Mouse (Mus musculus) heart, embryonic 12.5 days (tissue): ENCODE data around the gene Polr1d. TPM values are rescaled to one million over a fixed set of nuclear protein-coding genes. Genes with fewer than 3 reads are reported as not detected.

Experiments used
- ATAC-seq: fragments of 200-750 bp; cut with Nextera tagmentation; 2 replicates; pipeline ENCODE4 v1.8.0; 2017; ENCODE audit warnings: moderate TSS enrichment, moderate library complexity; ENCODE audit not compliant: insufficient number of reproducible peaks, low FRiP score
- H3K27ac ChIP-seq: fragments of 300-500 bp; sonication (generic); 2 replicates; pipeline ENCODE4 v1.5.1; 2016; ENCODE audit warnings: mild to moderate bottlenecking, moderate library complexity; ENCODE audit not compliant: poor library complexity, severe bottlenecking
- H3K27me3 ChIP-seq: fragments of 300-500 bp; sonication (generic); replicated peaks from 2 replicates; pipeline ENCODE4 v1.6.1; 2016; ENCODE audit warnings: mild to moderate bottlenecking, moderate library complexity
- H3K36me3 ChIP-seq: fragments of 300-500 bp; sonication (generic); 2 replicates; pipeline ENCODE4 v1.6.1; 2016; ENCODE audit warnings: mild to moderate bottlenecking, moderate library complexity
- H3K4me1 ChIP-seq: fragments of 300-500 bp; sonication (generic); replicated peaks from 2 replicates; pipeline ENCODE4 v1.6.1; 2016; ENCODE audit warnings: mild to moderate bottlenecking
- H3K4me2 ChIP-seq: fragments of 300-500 bp; sonication (generic); 2 replicates; pipeline ENCODE4 v1.6.1; 2016; ENCODE audit warnings: mild to moderate bottlenecking, moderate library complexity
- H3K4me3 ChIP-seq: fragments of 300-500 bp; sonication (generic); 2 replicates; pipeline ENCODE4 v1.5.1; 2016; ENCODE audit warnings: mild to moderate bottlenecking
- H3K9ac ChIP-seq: fragments of 300-500 bp; sonication (generic); 2 replicates; pipeline ENCODE4 v1.6.1; 2016; ENCODE audit warnings: mild to moderate bottlenecking, moderate library complexity
- H3K9me3 ChIP-seq: fragments of 300-500 bp; sonication (generic); replicated peaks from 2 replicates; pipeline ENCODE4 v1.6.1; 2016; ENCODE audit warnings: mild to moderate bottlenecking, moderate library complexity
- WGBS: fragments of 180-500 bp; shearing (Covaris S2); methylation state at CpG from one replicate; pipeline ENCODE4 v1.1.7; 2016; 5-methylcytosine and 5-hydroxymethylcytosine counted together
- polyA plus RNA-seq: library from polyadenylated mRNA; unstranded; fragments of >200 nt; fragmentation: Nextera tagmentation; extraction: Ambion mirVana; gene quantifications from 2 replicates; pipeline ENCODE4 v1.2.1, GENCODE M21; 2016

Gene Polr1d
- polyA plus RNA-seq, 1 experiment from 2014 or later: 94.0 TPM

- no peak overlapping the region for H3K9ac ChIP-seq
- no peak overlapping the region for H3K4me3 ChIP-seq
- no peaks in the 10 kb centered on the region for H3K9me3 ChIP-seq
- H3K36me3 ChIP-seq: peaks cover 14% of the 10 kb centered on the region
- no peak for ATAC-seq
- H3K4me1 ChIP-seq: peaks cover 11% of the 10 kb centered on the region
- H3K27ac ChIP-seq: no peak overlapping the region
- 88% methylated on average over 7 of the region's 7 CpGs for WGBS
- H3K27me3 ChIP-seq: no peaks in the 10 kb centered on the region
- H3K4me2 ChIP-seq: no peak overlapping the region
Measured at GRCm38 (mm10) chr5:147092448-147092847, 15.6 kb downstream of the Polr1d start.

GRCm38 (mm10) chr5:147094296-147094695, 17.4 kb downstream of the Polr1d start:
- H3K9me3 ChIP-seq: no peaks in the 10 kb centered on the region
- no peak overlapping the region for H3K27ac ChIP-seq
- H3K36me3 ChIP-seq: peaks cover 17% of the 10 kb centered on the region
- peaks cover 7% of the 10 kb centered on the region for H3K4me1 ChIP-seq
- WGBS: 89% methylated on average over 6 of the region's 6 CpGs
- no peak for ATAC-seq
- no peaks in the 10 kb centered on the region for H3K27me3 ChIP-seq
- no peak overlapping the region for H3K9ac ChIP-seq
- H3K4me2 ChIP-seq: no peak overlapping the region
- no peak overlapping the region for H3K4me3 ChIP-seq

- no peaks in the 10 kb centered on the region for H3K27me3 ChIP-seq
- H3K4me3 ChIP-seq: no peak overlapping the region
- peaks cover 25% of the 10 kb centered on the region for H3K36me3 ChIP-seq
- WGBS: 97% methylated on average over 4 of the region's 4 CpGs
- H3K27ac ChIP-seq: no peak overlapping the region
- no peaks in the 10 kb centered on the region for H3K4me1 ChIP-seq
- no peak for ATAC-seq
- H3K4me2 ChIP-seq: no peak overlapping the region
- no peak overlapping the region for H3K9ac ChIP-seq
- H3K9me3 ChIP-seq: no peaks in the 10 kb centered on the region
Measured at GRCm38 (mm10) chr5:147096586-147096985, 19.7 kb downstream of the Polr1d start.

GRCm38 (mm10) chr5:147098667-147099066, 21.8 kb downstream of the Polr1d start:
- no peak overlapping the region for H3K4me3 ChIP-seq
- 80% methylated on average over 7 of the region's 7 CpGs for WGBS
- H3K9ac ChIP-seq: no peak overlapping the region
- H3K4me2 ChIP-seq: no peak overlapping the region
- H3K27me3 ChIP-seq: no peaks in the 10 kb centered on the region
- H3K36me3 ChIP-seq: peaks cover 34% of the 10 kb centered on the region
- no peaks in the 10 kb centered on the region for H3K4me1 ChIP-seq
- H3K27ac ChIP-seq: no peak overlapping the region
- no peak for ATAC-seq
- no peaks in the 10 kb centered on the region for H3K9me3 ChIP-seq

- no peak for ATAC-seq
- Histone ChIP-seq H3K36me3 (peaks cover 44% of the 10 kb centered on the region), H3K4me2 (no peak overlapping the region), H3K4me1 (no peaks in the 10 kb centered on the region), H3K27me3 (no peaks in the 10 kb centered on the region), H3K4me3 (no peak overlapping the region), H3K9me3 (no peaks in the 10 kb centered on the region), H3K27ac (no peak overlapping the region), H3K9ac (no peak overlapping the region)
- 84% methylated on average over 2 of the region's 2 CpGs for WGBS
Measured at GRCm38 (mm10) chr5:147100180-147100579, 23.3 kb downstream of the Polr1d start.

GRCm38 (mm10) chr5:147102295-147102694, 25.4 kb downstream of the Polr1d start:
- Histone ChIP-seq H3K27me3 (no peaks in the 10 kb centered on the region), H3K9ac (no peak overlapping the region), H3K27ac (no peak overlapping the region), H3K9me3 (no peaks in the 10 kb centered on the region), H3K36me3 (peaks cover 64% of the 10 kb centered on the region), H3K4me3 (no peak overlapping the region), H3K4me2 (no peak overlapping the region), H3K4me1 (no peaks in the 10 kb centered on the region)
- WGBS: 89% methylated on average over 6 of the region's 6 CpGs
- ATAC-seq: no peak

- Histone ChIP-seq H3K9me3 (peaks cover 3% of the 10 kb centered on the region), H3K27ac (no peak overlapping the region), H3K4me1 (no peaks in the 10 kb centered on the region), H3K27me3 (no peaks in the 10 kb centered on the region), H3K9ac (no peak overlapping the region), H3K36me3 (peaks cover 71% of the 10 kb centered on the region), H3K4me3 (no peak overlapping the region), H3K4me2 (no peak overlapping the region)
- 96% methylated on average over 3 of the region's 3 CpGs for WGBS
- ATAC-seq: no peak
Measured at GRCm38 (mm10) chr5:147107276-147107675, 30.4 kb downstream of the Polr1d start.

GRCm38 (mm10) chr5:147108861-147109591, 32.2 kb downstream of the Polr1d start:
- H3K4me1 ChIP-seq: no peaks in the 10 kb centered on the region
- 84% methylated on average over 13 of the region's 13 CpGs for WGBS
- no peak overlapping the region for H3K4me3 ChIP-seq
- no peak overlapping the region for H3K4me2 ChIP-seq
- peaks cover 3% of the 10 kb centered on the region for H3K9me3 ChIP-seq
- ATAC-seq: no peak
- no peak overlapping the region for H3K9ac ChIP-seq
- H3K27me3 ChIP-seq: no peaks in the 10 kb centered on the region
- peaks cover 68% of the 10 kb centered on the region for H3K36me3 ChIP-seq
- no peak overlapping the region for H3K27ac ChIP-seq

- peaks cover 28% of the 10 kb centered on the region for H3K36me3 ChIP-seq
- H3K4me3 ChIP-seq: no peak overlapping the region
- peaks cover 11% of the 10 kb centered on the region for H3K9me3 ChIP-seq
- WGBS: 82% methylated on average over 7 of the region's 7 CpGs
- H3K4me1 ChIP-seq: no peaks in the 10 kb centered on the region
- no peaks in the 10 kb centered on the region for H3K27me3 ChIP-seq
- no peak for ATAC-seq
- no peak overlapping the region for H3K4me2 ChIP-seq
- no peak overlapping the region for H3K27ac ChIP-seq
- H3K9ac ChIP-seq: no peak overlapping the region
Measured at GRCm38 (mm10) chr5:147114738-147115137, 37.9 kb downstream of the Polr1d start.

GRCm38 (mm10) chr5:147115631-147116030, 38.8 kb downstream of the Polr1d start:
- peaks cover 20% of the 10 kb centered on the region for H3K36me3 ChIP-seq
- H3K27me3 ChIP-seq: no peaks in the 10 kb centered on the region
- H3K4me3 ChIP-seq: no peak overlapping the region
- WGBS: 88% methylated on average over 4 of the region's 4 CpGs
- H3K4me1 ChIP-seq: no peaks in the 10 kb centered on the region
- ATAC-seq: no peak
- H3K9me3 ChIP-seq: peaks cover 11% of the 10 kb centered on the region
- no peak overlapping the region for H3K9ac ChIP-seq
- no peak overlapping the region for H3K4me2 ChIP-seq
- H3K27ac ChIP-seq: no peak overlapping the region

- no peaks in the 10 kb centered on the region for H3K27me3 ChIP-seq
- H3K9ac ChIP-seq: no peak overlapping the region
- no peak overlapping the region for H3K27ac ChIP-seq
- no peak overlapping the region for H3K4me3 ChIP-seq
- H3K9me3 ChIP-seq: peaks cover 10% of the 10 kb centered on the region
- no peak overlapping the region for H3K4me2 ChIP-seq
- peaks cover 12% of the 10 kb centered on the region for H3K36me3 ChIP-seq
- no peaks in the 10 kb centered on the region for H3K4me1 ChIP-seq
- 34% methylated on average over 6 of the region's 6 CpGs for WGBS
- no peak for ATAC-seq
Measured at GRCm38 (mm10) chr5:147117027-147117426, 40.2 kb downstream of the Polr1d start.

- Histone ChIP-seq H3K9ac (no peak overlapping the region), H3K4me3 (no peak overlapping the region), H3K4me1 (no peaks in the 10 kb centered on the region), H3K27me3 (no peaks in the 10 kb centered on the region), H3K36me3 (no peaks in the 10 kb centered on the region), H3K9me3 (peaks cover 5% of the 10 kb centered on the region), H3K27ac (no peak overlapping the region), H3K4me2 (no peak overlapping the region)
- no peak for ATAC-seq
- 89% methylated on average over 4 of the region's 4 CpGs for WGBS
Measured at GRCm38 (mm10) chr5:147121146-147121545, 44.3 kb downstream of the Polr1d start.
